Mouse (Mus musculus): ENCODE data around the gene Idh2.

The Idh2 gene

GRCm38 (mm10) chr7:80121083-80121482 is 5.9 kb upstream of the Idh2 start:
- DNase-seq, result peak; percentile 70 to 89

- DNase-seq, result no peak
Measured at GRCm38 (mm10) chr7:80119198-80119597, 4.0 kb upstream of the Idh2 start.

- peak; percentile 59 to 71 for DNase-seq
Measured at GRCm38 (mm10) chr7:80116158-80116557, 966 bp upstream of the Idh2 start.

- DNase-seq, result peak; percentile 68 to 73
Measured at GRCm38 (mm10) chr7:80114451-80115223, 555 bp downstream of the Idh2 start.

GRCm38 (mm10) chr7:80113989-80114388 is 1.2 kb downstream of the Idh2 start:
- DNase-seq, result peak; percentile 87 to 93

GRCm38 (mm10) chr7:80111066-80112045 is 3.8 kb downstream of the Idh2 start:
- DNase-seq, result peak in 1 of 2 experiments; percentile 44

- no peak for DNase-seq
Measured at GRCm38 (mm10) chr7:80106441-80106840, 8.8 kb downstream of the Idh2 start.

- peak in 1 of 2 experiments; percentile 41 for DNase-seq
Measured at GRCm38 (mm10) chr7:80105637-80106390, 9.4 kb downstream of the Idh2 start.

GRCm38 (mm10) chr7:80103335-80103734 is 11.9 kb downstream of the Idh2 start:
- no peak for DNase-seq

GRCm38 (mm10) chr7:80098389-80098976 is 16.7 kb downstream of the Idh2 start:
- no peak for DNase-seq

- DNase-seq, result no peak
Measured at GRCm38 (mm10) chr7:80095598-80096309, 19.4 kb downstream of the Idh2 start.

- DNase-seq, result peak in 1 of 2 experiments; percentile 4
Measured at GRCm38 (mm10) chr7:80094481-80094880, 20.7 kb downstream of the Idh2 start.

- peak; percentile 62 to 68 for DNase-seq
Measured at GRCm38 (mm10) chr7:80092351-80093046, 22.7 kb downstream of the Idh2 start.

- DNase-seq, result no peak
Measured at GRCm38 (mm10) chr7:80091866-80092210, 23.4 kb downstream of the Idh2 start.

- no peak for DNase-seq
Measured at GRCm38 (mm10) chr7:80091004-80091865, 24.0 kb downstream of the Idh2 start.

GRCm38 (mm10) chr7:80090191-80091003 is 24.8 kb downstream of the Idh2 start:
- DNase-seq, result no peak

GRCm38 (mm10) chr7:80088191-80088590 is 27.0 kb downstream of the Idh2 start:
- DNase-seq, result peak in 1 of 2 experiments; percentile 51

- DNase-seq, result peak; percentile 60 to 84
Measured at GRCm38 (mm10) chr7:80085970-80086715, 29.0 kb downstream of the Idh2 start.
